Mouse (Mus musculus) fat pad, adult 2 months (tissue): ENCODE results near the gene Supt20.

Experiments
- DNase-seq: peaks from one replicate; pipeline ENCODE4 v3.0.0-alpha.2; 2011; ENCODE audit warnings: low read depth, low spot score; ENCODE audit errors: extremely low read depth

The Supt20 gene

DNA sequence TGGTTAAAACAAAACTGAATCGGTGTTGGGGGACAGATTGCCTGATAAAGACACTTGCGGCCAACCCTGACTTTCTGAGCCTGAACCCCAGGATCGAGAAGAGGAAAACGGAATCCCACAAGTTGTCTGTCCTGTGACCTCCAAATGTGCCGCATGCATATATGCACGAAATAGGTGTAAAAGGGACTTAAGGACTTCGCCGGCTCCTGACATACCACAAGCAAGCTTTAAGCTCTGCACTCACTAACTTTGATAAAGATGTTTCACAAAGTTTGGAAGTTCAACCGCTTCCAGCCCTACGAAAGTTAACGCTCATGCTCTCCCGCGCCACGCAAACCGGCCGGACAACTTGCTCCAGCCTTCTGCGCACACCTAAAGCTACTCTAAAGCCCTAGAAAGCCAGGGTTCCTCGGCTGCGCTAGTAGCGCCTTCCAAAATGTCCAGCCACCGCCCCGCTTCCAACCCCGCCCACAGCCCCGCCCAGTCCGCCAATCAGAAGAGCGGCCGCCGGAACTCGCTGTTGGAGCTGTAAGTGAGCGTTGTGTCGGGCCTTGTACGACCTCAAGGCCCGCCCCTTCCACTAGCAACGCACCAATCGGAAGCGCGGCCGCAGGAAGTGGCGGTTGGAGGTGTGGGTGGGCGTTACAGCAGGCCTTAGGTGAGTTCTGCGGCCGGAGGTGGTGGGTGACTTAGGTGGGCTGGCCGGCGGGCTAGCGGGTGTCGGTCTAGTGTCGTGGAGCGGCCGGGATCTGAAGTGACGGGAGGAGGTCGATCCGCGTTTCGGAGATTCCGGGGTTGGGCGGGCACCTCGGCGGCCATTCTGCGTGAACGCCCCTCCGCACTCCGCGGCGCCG lies at the start of gene Supt20:
TSS of gene Supt20 (plus strand) at position 606 of the 854 bp plus-strand sequence.
- peak; percentile 67 for DNase-seq

DNA sequence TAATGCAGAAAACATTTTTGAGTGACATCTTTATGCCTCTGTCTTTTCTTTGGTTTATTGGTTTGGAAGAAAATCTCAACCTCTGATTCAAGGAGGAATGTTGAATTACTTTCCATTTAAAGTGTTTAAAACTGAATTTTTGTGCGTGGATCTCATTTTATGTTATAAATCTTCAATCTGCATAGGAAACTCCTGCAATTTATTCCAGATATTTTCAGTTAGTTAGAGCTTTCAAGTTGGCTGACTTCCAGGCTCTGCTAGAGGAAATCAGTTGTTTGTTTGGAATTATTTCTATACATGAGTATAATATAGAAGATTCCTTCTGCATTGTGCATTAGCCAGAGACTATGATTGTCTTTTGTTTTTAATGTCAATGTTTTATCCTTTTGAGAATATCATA lies 49.8 kb upstream of the Supt20 start:
- DNase-seq = no peak

DNA sequence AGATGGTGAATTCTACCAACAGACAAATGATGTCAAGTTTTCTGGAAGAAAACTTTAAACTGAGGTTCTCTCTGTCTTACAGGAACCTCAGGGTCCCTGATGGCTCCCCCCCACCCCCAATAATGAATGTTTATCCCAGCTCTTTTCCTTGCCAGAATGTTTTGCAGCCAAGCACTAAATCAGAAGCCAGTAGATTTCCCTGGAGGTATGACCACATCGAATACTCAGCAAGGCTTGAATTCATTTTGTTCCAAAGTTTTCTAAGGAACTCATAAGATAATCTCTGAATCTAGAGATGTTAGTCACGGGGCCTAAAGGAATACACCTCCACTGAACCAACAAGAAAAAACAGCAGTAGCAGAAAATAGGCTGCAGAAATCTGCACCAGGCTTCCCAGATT lies 45.0 kb upstream of the Supt20 start:
- DNase-seq = no peak

DNA sequence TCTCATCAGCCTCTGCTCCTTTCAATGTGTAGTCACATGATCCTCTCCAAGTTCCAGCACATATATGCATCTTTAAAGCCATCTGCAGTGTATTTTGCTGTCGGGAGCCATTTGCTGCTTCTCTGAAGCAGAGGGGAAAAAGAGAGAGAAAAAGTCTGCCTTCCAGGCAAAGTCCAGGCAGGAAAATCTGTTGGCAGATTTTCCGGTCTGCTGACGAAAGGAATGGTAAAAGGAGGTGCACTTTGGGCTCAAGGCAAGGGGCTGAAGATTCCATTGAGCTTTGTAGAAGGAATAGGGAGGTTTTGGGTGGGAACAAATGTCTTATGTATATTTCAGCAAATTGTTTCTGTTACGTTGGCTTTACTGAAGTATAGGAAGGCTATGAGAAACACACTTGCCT lies 41.0 kb upstream of the Supt20 start:
- no peak for DNase-seq

DNA sequence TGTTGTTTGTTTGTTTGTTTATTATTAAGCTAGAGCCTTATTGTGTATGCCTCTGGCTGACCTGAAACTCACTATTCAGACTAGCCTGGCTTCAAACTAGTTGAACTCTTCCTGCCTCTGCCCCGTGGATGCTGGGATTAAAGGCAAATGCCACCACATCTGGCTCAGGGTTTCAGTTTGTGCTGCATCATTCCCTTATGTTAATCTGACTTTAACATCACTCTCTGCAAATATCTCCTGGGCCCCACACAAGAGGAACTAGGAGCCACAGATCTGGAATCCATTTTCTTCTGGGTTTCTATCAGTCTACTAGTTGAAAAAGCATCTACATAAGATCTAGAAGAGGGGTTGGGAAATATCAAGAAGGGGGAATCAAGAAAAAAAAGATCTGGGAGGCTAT lies 38.4 kb upstream of the Supt20 start:
- DNase-seq = no peak

DNA sequence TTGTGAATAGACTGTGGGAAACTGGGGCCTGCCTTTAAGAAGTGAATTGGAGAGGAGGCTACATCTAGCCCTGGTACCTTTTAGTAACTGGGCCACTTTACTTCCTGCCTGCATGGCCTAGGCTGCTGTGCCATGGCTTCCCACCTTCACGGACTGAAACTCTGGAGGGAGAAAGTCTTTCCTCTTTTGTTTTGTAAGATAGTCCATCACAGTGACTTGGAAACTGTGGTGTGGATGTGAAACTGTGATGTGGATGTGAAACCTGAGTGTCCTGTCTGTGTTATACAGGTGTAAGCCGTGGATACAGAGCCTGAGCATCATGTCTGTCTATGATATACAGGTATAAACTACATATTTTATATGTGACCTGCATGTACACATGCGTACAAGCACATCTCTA lies 35.5 kb upstream of the Supt20 start:
- DNase-seq = no peak

DNA sequence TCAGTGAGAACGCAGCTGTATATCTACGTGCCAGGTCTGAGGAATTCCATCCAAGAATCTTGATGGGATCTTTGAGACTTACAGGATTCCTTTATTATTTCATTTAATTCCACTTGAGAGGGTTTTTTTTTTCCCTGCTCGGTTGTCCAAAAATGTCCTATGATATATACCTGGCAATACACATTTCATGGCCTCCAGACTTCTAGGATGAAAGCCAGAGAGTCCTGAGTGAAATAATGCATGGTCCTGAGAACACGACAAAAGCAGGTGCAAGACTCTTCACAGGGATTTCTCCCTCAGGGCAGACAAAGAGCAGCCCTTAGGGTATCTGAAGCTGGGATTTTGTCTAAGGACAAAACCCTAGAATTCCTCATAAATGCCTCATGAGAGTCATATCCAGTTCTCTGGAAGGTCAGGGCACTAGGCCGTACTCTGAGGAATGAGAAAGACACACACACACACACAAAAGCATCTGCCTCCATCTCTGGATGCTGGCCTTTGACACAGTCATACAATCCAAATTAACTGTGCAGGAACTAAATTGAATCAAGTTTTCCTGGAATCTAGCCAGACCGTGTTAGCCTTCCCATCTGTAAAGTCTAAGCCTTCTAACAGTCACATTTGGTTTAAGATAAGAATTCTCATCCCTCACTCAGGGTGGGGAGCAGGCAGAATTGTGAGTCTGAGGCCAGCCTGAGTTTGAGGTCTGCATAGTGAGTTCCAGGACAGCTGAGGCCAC lies 34.5 kb upstream of the Supt20 start:
- no peak for DNase-seq

DNA sequence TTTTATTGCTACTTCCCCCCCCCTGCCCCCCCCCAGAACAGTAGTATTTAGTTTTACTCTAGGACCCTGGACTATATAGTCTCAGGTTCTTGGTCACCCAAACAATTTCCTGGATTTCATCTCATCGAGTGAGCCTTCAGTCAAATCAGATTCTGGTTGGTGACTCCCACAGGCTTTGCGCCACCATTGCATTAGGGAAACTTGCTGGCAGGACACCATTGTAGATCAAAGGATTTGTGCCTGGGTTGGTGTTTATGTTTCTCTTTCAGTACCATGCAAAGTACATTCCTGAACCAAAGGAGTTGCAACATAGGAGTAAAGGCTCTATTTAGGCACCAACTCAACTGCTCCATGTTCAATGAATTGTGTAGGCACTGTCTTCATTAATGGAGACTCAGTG lies 32.9 kb upstream of the Supt20 start:
- peak; percentile 54 for DNase-seq

DNA sequence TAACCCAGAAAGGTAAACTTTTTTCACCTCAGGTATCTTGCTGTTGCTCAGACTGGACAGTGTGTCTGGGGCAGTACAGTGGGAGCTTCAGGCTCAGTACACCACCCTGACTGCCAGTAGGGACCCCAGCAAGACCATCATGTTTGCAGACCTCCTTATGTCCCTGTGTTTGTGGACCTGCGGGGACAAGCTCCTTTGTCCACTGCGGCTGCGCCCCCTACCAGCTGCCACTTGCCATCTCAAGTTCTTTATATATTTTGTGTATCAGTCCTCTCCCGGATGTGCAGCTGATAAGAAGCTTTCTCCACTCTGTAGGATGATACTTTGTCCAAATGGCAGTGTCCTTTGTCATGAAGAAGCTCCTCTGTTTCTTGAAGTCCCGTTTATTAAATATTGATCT lies 30.2 kb upstream of the Supt20 start:
- no peak for DNase-seq

DNA sequence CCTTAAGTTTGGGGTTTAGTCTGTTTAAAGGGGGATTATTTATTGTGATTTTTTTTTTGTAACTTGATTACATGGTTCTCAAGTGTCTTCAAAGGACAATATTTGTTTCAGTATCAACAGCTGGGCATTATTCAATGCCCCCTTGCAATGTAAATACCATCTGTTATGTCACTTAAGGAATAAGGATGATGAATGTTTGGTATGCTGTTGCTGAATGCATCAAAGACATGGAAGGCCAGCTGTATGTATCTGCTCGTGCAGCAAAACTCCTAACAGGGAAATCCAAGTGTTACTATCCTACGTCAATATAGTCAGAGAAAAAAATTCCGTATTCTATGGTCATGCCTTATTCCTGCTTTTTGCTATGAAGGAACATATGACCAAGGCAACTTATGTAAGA lies 24.5 kb upstream of the Supt20 start:
- no peak for DNase-seq

DNA sequence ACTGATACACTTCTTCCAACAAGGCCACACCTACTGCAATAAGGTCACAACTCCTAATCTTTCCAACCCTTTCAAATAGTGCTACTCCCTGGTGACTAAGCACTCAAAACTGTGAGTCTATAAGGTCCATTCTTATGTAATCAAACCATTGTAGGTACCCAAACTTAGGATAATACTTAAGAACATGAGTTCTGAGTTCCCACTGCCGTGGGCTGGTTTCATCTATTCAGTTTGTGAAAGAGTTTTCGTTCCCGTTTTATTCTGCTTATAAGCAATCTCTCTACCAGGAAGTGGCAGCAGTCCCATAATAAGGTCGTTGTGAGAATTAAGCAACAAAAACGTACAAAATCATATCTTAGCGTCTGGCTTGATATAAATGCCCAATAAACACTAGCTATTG lies 23.9 kb upstream of the Supt20 start:
- no peak for DNase-seq

DNA sequence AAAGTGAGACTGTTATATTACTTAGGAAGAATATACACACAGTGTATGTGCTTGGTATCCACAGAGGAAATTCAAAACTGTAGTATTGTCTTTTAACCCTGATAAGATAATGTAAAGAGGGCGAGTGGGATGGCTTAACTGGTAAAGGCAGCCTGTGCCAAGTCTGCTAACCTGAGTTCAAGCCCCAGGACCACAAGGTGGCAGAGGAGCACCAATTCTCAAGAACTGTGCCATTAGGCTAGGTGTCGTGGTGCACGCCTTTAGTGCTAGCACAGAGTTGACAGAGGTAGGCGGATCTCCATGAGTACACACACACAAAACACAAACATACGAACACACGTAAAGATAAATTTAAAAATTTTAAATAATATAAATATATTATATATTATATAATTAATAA lies 23.0 kb upstream of the Supt20 start:
- DNase-seq = no peak

DNA sequence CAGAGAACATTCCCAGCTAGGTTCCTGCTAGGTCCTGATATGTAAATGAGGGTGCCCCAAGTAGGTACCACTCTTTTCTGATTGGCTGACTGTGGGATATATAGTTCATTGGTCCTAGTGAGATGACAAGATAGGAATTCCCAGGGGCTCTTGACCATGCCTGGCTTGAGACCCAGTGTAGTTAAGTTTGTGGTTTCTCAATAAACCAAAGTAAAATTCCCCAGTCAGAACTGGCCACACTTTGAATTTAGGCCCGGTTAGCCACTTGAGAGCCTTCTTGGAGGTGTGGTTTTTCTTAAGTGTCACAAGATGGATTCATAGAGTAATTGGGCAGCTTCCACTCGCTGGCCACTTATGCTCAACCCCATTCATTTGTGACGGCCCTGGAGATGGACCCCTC lies 20.5 kb upstream of the Supt20 start:
- no peak for DNase-seq

DNA sequence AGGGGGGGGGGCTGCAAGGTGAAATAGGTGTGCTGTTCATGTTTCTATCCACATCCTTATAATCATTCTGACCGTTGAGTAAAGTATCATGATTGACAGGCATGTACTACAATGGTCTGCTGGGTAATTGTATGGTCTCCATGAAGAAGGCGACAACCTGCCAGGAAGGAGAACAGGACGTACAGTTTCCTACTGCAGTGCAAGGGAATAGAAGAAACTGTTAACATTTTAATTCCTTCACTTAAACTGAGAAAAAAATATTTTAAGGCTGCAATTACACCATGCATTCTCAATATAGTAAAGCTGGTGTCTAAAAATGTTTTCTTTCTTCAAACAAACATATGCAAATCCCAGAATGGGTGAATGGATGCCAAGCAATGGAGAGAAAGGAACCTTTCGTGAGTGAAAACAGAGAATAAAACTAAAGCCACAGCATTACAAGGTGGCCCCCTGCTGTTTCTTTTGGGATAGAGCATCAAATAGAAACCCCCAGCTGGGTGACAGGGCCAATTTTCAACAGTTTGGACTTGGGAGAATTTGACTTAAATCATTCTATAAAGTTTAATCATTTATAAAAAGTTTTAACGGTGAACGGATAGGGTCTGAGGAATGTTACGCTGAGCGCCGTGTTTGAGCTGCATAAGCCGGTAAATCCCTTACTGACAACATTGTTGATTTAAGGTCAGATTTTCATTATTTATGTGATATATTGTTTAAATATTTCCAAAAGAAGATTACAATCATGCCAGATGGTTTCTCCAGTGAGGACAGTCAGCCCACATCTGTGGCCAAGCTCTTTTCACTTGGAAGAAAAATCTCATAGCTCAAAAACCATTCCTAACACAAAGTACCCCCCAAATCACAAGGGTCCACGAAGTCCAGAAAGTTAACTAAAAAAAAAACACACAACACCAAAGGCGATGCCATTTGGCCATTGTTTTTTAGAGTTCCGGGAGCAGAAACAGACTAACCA lies 19.8 kb upstream of the Supt20 start:
- no peak for DNase-seq

DNA sequence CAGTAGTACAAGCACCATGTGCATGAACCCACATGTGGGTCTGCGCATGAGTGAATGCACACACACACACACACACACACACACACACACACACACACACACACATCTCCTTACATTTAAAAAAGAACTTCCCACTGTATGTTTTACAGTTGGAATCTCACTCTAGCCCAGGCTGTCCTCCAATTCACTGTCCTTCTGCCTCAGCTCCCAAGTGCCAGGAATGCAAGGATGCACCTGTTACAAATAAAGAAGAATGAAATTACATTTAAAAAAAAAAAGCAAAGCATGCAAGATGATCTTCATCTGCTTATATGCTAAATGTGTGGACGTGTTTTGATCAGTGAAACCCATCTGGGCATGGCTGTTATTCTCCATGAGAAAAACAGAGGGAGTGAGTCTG lies 15.8 kb upstream of the Supt20 start:
- DNase-seq = no peak

DNA sequence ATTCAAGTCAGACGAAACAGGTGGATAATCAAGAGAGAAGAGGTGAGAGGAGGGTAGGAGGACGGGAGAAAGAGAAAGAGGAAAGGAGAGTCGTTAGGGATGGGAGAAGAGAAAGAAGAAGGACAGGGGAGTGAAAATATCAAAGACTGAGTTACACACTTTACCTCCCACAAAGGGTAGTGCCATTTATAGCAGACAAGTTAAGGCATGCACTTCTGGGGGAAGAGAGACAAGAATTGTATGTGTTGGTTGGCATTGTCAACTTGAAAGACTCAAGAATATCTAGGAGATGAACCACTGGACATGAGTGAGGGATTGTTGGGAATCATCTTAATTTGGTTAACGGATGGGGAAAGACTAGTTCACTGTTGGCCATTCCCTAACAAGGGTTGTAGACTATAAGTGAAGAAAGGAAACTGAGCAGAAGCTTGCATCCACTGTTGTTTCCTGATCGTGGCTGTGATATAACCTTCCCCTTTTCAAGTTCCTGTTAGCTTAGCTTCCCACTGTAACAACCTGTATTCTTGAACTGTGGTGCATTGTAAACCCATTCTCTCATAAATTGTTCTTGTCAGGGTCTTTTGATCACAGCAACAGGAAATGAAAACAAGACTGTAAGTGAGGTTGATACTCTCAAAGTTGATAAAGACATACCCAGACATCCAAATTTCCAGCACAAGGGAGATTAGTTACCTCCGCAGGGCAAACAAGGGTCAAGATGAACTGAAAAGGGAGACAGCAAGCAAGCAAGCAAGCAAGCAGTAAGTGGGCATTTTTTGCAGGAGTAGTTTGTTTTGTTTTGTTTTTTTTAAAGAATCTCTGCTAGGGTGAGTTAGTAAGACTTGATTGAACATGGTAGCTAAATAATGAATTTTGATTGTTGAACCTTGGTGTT lies 11.1 kb upstream of the Supt20 start:
- DNase-seq = no peak

DNA sequence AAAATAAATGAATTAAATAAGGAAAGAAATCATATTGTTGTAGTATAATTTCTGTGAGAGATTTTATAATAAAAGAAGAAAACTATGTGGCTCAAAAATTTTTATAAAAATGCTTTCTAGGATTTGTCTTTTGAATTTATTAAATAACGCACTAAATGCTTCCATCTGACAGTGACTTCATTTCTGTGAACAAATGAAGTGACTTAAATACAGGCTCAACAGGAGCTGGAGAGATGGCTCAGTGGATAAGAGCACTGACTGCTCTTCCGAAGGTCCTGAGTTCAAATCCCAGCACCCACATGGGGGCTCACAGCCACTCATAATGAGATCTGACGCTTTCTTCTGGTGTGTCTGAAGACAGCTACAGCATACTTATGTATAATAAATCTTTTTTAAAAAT lies 7.4 kb upstream of the Supt20 start:
- no peak for DNase-seq

DNA sequence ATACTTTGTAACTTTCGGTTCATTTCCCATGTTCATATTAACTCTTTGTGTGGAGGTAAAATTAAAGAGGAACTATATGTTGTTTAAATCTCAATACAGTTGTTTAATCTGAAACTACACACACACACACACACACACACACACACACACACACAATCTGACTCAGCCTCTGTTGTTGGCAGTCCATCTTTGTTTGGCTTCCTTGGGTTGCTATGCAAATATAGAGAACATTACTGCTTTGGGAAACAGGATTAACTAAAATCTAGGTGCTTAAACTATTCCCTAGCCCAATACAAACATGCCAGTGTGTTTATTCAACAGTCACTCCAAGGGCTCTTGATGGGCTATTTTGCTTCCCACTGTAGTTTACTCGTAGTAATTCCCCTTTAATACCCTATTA lies 5.4 kb upstream of the Supt20 start:
- no peak for DNase-seq

DNA sequence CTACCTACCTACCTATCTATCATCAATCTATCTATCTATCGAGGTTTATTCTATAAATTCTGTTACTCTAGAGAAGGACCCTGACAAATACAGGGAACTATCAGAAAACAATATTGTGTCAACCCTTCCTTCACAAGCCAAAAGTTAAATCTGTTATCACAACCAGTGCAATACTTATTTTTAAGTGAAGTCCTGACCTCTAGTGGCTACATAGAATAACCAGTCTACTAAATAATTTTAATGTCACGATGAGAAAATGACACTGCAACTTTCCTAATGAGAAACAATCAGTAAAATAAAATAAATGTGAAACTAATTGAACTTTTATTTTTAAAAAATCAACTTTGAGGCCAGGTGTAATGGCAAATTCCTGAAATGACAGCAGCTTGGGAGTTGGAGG lies 3.5 kb upstream of the Supt20 start:
- no peak for DNase-seq

DNA sequence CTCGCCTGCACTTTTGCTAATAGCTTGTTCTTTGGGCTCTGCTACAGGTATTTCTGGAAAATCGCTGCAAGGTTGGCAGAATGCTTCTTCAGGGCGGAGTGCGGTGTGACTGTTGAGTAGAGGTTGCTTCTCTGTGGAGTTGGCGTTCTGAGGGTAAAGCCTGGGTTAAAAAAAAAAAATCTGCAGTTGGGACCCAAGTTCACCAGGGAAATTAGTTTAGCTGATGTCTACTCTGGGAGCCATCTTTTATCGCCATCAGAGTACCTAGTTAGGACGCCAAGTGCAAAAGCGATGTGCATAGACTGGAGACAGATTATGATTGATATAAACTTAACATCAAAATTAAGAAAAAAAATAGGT lies 429 bp downstream of the Supt20 start:
- no peak for DNase-seq
